Mouse (Mus musculus) bone marrow macrophage, adult 2 months (primary cell): ENCODE results near the gene Hba-a1.

Experiments used
- CTCF ChIP-seq: IDR thresholded peaks from 2 replicates; pipeline ENCODE4 v1.5.1; 2012; ENCODE audit warnings: low read depth, mild to moderate bottlenecking, low read length, moderate library complexity
- POLR2A ChIP-seq: IDR thresholded peaks from 2 replicates; pipeline ENCODE4 v1.6.1; 2012; ENCODE audit warnings: mild to moderate bottlenecking, low read depth, low read length, borderline replicate concordance

DNA sequence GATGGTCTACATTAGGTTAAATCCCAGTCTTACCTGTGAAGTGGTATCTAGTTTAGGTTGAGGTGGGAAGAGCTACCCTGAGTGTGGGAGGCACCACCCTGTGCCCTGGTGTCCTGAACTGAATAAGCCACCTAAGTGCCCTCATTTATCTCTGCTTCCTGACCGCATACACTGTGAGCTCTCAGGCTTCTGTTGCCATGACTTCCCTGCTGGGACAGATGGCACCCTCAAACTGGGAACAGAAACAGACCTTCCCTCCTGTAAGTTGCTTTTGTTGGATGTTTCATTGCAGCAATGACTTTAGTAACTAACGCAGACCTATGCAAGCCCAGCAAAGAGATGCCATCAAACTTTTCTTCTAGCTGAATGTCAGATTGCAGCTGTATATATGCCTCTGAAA, 49.9 kb downstream of the Hba-a1 start:
- no peak for TF ChIP-seq CTCF
- TF ChIP-seq POLR2A: no peak
